Comparison of ENCODE assay signal across 20 mouse cellular contexts in genomic region chr6:29144971-29145370, GRCm38 (mm10). TPM values are rescaled to one million over a fixed set of nuclear protein-coding genes. Genes with fewer than 3 reads are reported as not detected.
DNase-seq lines count a peak whose midpoint lies in the region; ATAC-seq and TF ChIP-seq lines count a peak whose summit lies in the region.
"Had no signal": no experiment of that assay in that cellular context is flagged by ENCODE, and none has a peak within 500 bp of the region (broad histone marks: within the 10 kb centered on the region; RNA-seq: fewer than 3 reads in every experiment).

No protein-coding gene starts in this region.

- no peak for TF ChIP-seq CTCF in lung, postnatal 0 days (IDR thresholded peaks at IDR 0.05)

- H3K36me3 ChIP-seq in kidney, embryonic 15.5 days, result peaks cover 38% of the 10 kb centered on the region
- H3K36me3 ChIP-seq in lung, postnatal 0 days (ENCODE audit: insufficient read depth, low read length), result peaks cover 5% of the 10 kb centered on the region; the same call in 1 of the 2 replicates
- H3K36me3 ChIP-seq in heart, embryonic 12.5 days, result peaks cover 27% of the 10 kb centered on the region

- whole genome bisulfite sequencing in kidney, embryonic 15.5 days, result 71% methylated on average over 3 of the region's 3 CpGs
- 71% methylated on average over 3 of the region's 3 CpGs for WGBS in lung, postnatal 0 days
- 62% methylated on average over 3 of the region's 3 CpGs for WGBS in heart, embryonic 12.5 days

- DNase-seq in kidney, postnatal 36 days, result no peak
- DNase-seq in lung, postnatal 0 days (ENCODE audit: low spot score), result no peak
- no peak for DNase-seq in lung, postnatal 25 days (ENCODE audit: low spot score)
- peak; percentile 28 to 29 for DNase-seq in heart, postnatal 10 days
- DNase-seq in T-cell, adult 2 months (ENCODE audit: low spot score), result no peak
- DNase-seq: adrenal gland, adult 8-10 months; cerebellum, adult 8-10 months; kidney, postnatal 10 days; layer of hippocampus, adult 9-11 months; lung, postnatal 4 days had no signal

- no peaks in the 10 kb centered on the region for H3K9me3 ChIP-seq in kidney, embryonic 15.5 days (replicated peaks)
- no peaks in the 10 kb centered on the region for H3K9me3 ChIP-seq in lung, postnatal 0 days (ENCODE audit: low read length)
- no peaks in the 10 kb centered on the region for H3K9me3 ChIP-seq in heart, embryonic 12.5 days (replicated peaks)
- H3K9me3 ChIP-seq: embryonic facial prominence, embryonic 10.5 days; forebrain, embryonic 13.5 days; liver, embryonic 15.5 days; stomach, embryonic 15.5 days had no signal

- 0 out of 2 replicates have a peak, but pooled peaks have one; percentile 9 for TF ChIP-seq EP300 in lung, postnatal 0 days (IDR thresholded peaks at IDR 0.05)

- H3K4me3 ChIP-seq in kidney, embryonic 15.5 days (replicated peaks), result peak overlapping the region; percentile 18
- no peak overlapping the region for H3K4me3 ChIP-seq in lung, postnatal 0 days (ENCODE audit: low read depth, low read length)
- no peak overlapping the region for H3K4me3 ChIP-seq in heart, embryonic 12.5 days
- H3K4me3 ChIP-seq: embryonic facial prominence, embryonic 10.5 days; forebrain, embryonic 13.5 days; left cerebral cortex, adult 2 months; liver, embryonic 15.5 days; stomach, embryonic 15.5 days had no signal

- H3K27ac ChIP-seq in kidney, embryonic 15.5 days, result peak overlapping the region; percentile 93
- no peak overlapping the region for H3K27ac ChIP-seq in lung, postnatal 0 days (ENCODE audit: low read length)
- peak overlapping the region; percentile 59; the same call in 1 of the 2 replicates for H3K27ac ChIP-seq in heart, embryonic 12.5 days (ENCODE audit: poor library complexity, severe bottlenecking)
- H3K27ac ChIP-seq: embryonic facial prominence, embryonic 10.5 days; forebrain, embryonic 13.5 days; hindbrain, embryonic 14.5 days; stomach, embryonic 15.5 days had no signal

- ATAC-seq in kidney, embryonic 15.5 days (replicated peaks; ENCODE audit: low FRiP score), result no peak
- no peak for ATAC-seq in lung, postnatal 0 days
- 0 out of 2 replicates have a peak, but pooled peaks have one; percentile 9 for ATAC-seq in heart, embryonic 12.5 days (ENCODE audit: insufficient number of reproducible peaks, low FRiP score)
- ATAC-seq: forebrain, embryonic 13.5 days had no signal

- intact Hi-C loops in heart, postnatal 10 days (cut with DNase I), result loop anchor here (5.0 kb wide), 3 partner anchors 58 to 613 kb away; no protein-coding TSS in a partner anchor

- no peak overlapping the region for H3K9ac ChIP-seq in kidney, embryonic 15.5 days
- H3K9ac ChIP-seq in lung, postnatal 0 days (replicated peaks; ENCODE audit: low read depth), result no peak overlapping the region
- H3K9ac ChIP-seq in heart, embryonic 12.5 days, result no peak overlapping the region
- H3K9ac ChIP-seq: forebrain, embryonic 13.5 days; hindbrain, embryonic 14.5 days; liver, embryonic 15.5 days; stomach, embryonic 15.5 days had no signal

- peak overlapping the region; percentile 47 for H3K4me2 ChIP-seq in kidney, embryonic 15.5 days
- H3K4me2 ChIP-seq in lung, postnatal 0 days (replicated peaks; ENCODE audit: low read depth, low read length), result no peak overlapping the region
- no peak overlapping the region for H3K4me2 ChIP-seq in heart, embryonic 12.5 days
- H3K4me2 ChIP-seq: forebrain, embryonic 13.5 days; hindbrain, embryonic 14.5 days; liver, embryonic 15.5 days; stomach, embryonic 15.5 days had no signal

- H3K4me1 ChIP-seq in kidney, embryonic 15.5 days, result peaks cover 35% of the 10 kb centered on the region
- no peaks in the 10 kb centered on the region for H3K4me1 ChIP-seq in lung, postnatal 0 days (ENCODE audit: insufficient read depth, low read depth, low read length)
- H3K4me1 ChIP-seq in heart, embryonic 12.5 days (replicated peaks), result peaks cover 31% of the 10 kb centered on the region
- H3K4me1 ChIP-seq: embryonic facial prominence, embryonic 10.5 days; forebrain, embryonic 13.5 days; liver, embryonic 15.5 days; stomach, embryonic 15.5 days had no signal

- no peaks in the 10 kb centered on the region for H3K27me3 ChIP-seq in kidney, embryonic 15.5 days
- H3K27me3 ChIP-seq in lung, postnatal 0 days (replicated peaks; ENCODE audit: insufficient read depth, low read length), result no peaks in the 10 kb centered on the region
- no peaks in the 10 kb centered on the region for H3K27me3 ChIP-seq in heart, embryonic 12.5 days (replicated peaks)
- H3K27me3 ChIP-seq: forebrain, embryonic 13.5 days; liver, embryonic 15.5 days; stomach, embryonic 15.5 days had no signal

RNA-seq across cellular contexts. Expression of gene Rbm28, which starts 19.8 kb away (rescaled TPM):
- 46.1 and 48.8 TPM in 2 replicates for polyA plus RNA-seq in kidney, embryonic 15.5 days (2015; fragmentation: Nextera tagmentation; extraction: Ambion mirVana)
- 16.9 and 19.1 TPM in 2 replicates for polyA plus RNA-seq in lung, postnatal 0 days (2015; fragmentation: Nextera tagmentation; extraction: Ambion mirVana)
- 32.4 and 35.6 TPM in 2 replicates for polyA plus RNA-seq in heart, embryonic 12.5 days (2016; fragmentation: Nextera tagmentation; extraction: Ambion mirVana)
- 10 to 100 TPM; 21.0 to 22.5 TPM for total RNA-seq in heart, postnatal 10 days (2021)

RNA-seq across cellular contexts. Expression of gene Prrt4, which starts 34.4 kb away (rescaled TPM):
- 1.0 and 1.6 TPM in 2 replicates for polyA plus RNA-seq in kidney, embryonic 15.5 days (2015; fragmentation: Nextera tagmentation; extraction: Ambion mirVana)
- 2.0 and 2.5 TPM in 2 replicates for polyA plus RNA-seq in lung, postnatal 0 days (2015; fragmentation: Nextera tagmentation; extraction: Ambion mirVana)
- polyA plus RNA-seq in heart, embryonic 12.5 days (2016; fragmentation: Nextera tagmentation; extraction: Ambion mirVana), result 3.0 and 3.1 TPM in 2 replicates
- total RNA-seq in heart, postnatal 10 days (2021), result 1 to 10 TPM; 6.4 to 6.7 TPM
- total RNA-seq: common myeloid progenitor, adult 5-6 weeks; neutrophil, adult 5-6 weeks had no signal

Comparison
In these comparisons a context has a peak if more than half of its experiments do, and no peak if none do; other contexts are left out.
1. DNase-seq: peak in heart, postnatal 10 days (2 of 2); none in kidney, postnatal 36 days (0 of 2), lung, postnatal 0 days (single experiment), lung, postnatal 25 days (single experiment) and T-cell, adult 2 months (single experiment).